Mouse (Mus musculus): ENCODE data around the gene Tead1. TPM values are rescaled to one million over a fixed set of nuclear protein-coding genes. Genes with fewer than 3 reads are reported as not detected.

The Tead1 gene
- polyA plus RNA-seq, 2 experiments, result 0.75 to 1.1 TPM

DNA sequence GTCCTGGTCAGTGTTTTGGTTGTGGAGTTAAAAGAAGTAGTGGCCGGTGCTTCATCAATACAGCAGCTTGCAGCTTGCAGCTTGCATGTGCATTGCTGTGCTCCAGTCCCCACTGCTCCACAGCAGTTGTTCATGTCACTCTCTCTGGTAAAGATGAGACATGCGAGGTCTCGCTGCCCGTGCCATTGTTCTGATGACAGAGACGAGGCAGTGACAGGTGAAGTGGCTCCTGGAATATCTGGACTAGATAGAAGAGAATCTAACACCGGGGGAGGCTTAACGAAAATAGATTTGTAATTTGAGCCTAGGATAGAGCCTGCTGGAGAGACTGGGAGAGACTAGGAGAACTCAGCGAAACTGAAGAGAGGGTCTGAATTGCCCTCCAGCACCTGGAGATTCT is 206.4 kb downstream of the Tead1 start:
- Histone ChIP-seq H3K9ac (replicated peaks) (no peak overlapping the region), H3K4me2 (ENCODE audit: low read depth) (no peak overlapping the region), H3K4me1 (replicated peaks; ENCODE audit: control insufficient read depth in 2 of 2, insufficient read depth in 2 of 2, low read length in 1 of 2) (no peaks in the 10 kb centered on the region), H3K9me3 (ENCODE audit: control insufficient read depth, low read length) (no peaks in the 10 kb centered on the region), H3K27ac (no peak overlapping the region), H3K36me3 (replicated peaks; ENCODE audit: control insufficient read depth, insufficient read depth, low read depth) (no peaks in the 10 kb centered on the region), H3K27me3 (ENCODE audit: control insufficient read depth, insufficient read depth, low read length) (no peaks in the 10 kb centered on the region), H3K4me3 (ENCODE audit: insufficient read depth in 1 of 2, low read depth in 2 of 2, low read length in 2 of 2) (no peak overlapping the region)
- 59% methylated on average over 8 of the region's 8 CpGs for WGBS (ENCODE audit: insufficient replicate concordance)
- no peak for DNase-seq (ENCODE audit: low read depth in 3 of 3, low spot score in 3 of 3)
- ATAC-seq (ENCODE audit: insufficient read depth), result no peak
- TF ChIP-seq EP300 (IDR thresholded peaks at IDR 0.05; ENCODE audit: low read depth) (no peak), CTCF (IDR thresholded peaks at IDR 0.05; ENCODE audit: low read depth) (no peak)

DNA sequence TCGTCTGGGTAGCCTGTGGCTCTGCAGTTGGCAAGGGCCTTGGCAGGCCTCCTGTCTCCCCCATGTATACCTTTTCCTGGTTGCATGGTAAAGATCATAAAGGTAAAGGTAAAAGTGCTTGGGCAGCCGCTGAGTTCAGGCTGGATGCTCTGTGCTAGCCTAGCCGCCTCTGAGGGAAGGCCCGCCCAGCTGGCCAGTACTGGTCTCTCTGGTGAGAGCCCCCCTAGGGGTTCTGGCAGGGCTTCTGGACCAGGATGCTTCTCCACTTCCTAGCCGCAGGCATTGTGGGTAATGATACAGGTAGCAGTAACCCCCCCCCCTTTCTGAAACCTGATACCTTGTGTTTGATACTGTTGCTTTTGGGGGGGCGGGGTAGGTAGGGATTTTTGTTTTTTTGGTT is 212.8 kb downstream of the Tead1 start:
- DNase-seq (ENCODE audit: low read depth in 3 of 3, low spot score in 3 of 3) (no peak), ATAC-seq (ENCODE audit: insufficient read depth) (no peak)
- 68% methylated on average over 6 of the region's 6 CpGs for WGBS (ENCODE audit: insufficient replicate concordance)
- no peak for TF ChIP-seq CTCF (IDR thresholded peaks at IDR 0.05; ENCODE audit: low read depth)
- no peak for TF ChIP-seq EP300 (IDR thresholded peaks at IDR 0.05; ENCODE audit: low read depth)
- Histone ChIP-seq H3K4me3 (ENCODE audit: insufficient read depth in 1 of 2, low read depth in 2 of 2, low read length in 2 of 2) (no peak overlapping the region), H3K4me2 (ENCODE audit: low read depth) (no peak overlapping the region), H3K27me3 (ENCODE audit: control insufficient read depth, insufficient read depth, low read length) (no peaks in the 10 kb centered on the region), H3K36me3 (replicated peaks; ENCODE audit: control insufficient read depth, insufficient read depth, low read depth) (no peaks in the 10 kb centered on the region), H3K9me3 (ENCODE audit: control insufficient read depth, low read length) (no peaks in the 10 kb centered on the region), H3K27ac (no peak overlapping the region), H3K4me1 (replicated peaks; ENCODE audit: control insufficient read depth in 2 of 2, insufficient read depth in 2 of 2, low read length in 1 of 2) (no peaks in the 10 kb centered on the region), H3K9ac (replicated peaks) (no peak overlapping the region)

DNA sequence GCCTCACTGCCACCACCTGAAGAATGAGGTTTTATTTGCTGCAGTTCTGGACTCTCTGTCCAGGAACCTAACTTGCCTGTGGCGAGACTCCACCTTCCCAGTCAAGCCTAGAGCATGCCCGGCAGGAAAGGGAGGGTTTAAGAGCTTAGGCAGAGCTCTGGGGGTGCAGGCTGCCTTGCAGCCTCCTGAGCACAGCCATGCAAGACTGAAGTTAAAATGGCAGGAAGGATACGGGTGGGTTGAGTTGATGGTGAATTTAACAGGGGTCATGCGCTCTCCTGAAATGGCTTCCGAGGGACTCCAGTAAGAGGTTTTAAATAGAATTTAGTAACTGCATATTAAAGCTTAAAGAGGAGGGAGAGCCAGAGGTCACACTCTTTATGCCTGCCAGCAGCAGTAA is 213.5 kb downstream of the Tead1 start:
- H3K4me2 ChIP-seq (ENCODE audit: low read depth), result no peak overlapping the region
- no peaks in the 10 kb centered on the region for H3K9me3 ChIP-seq (ENCODE audit: control insufficient read depth, low read length)
- H3K27me3 ChIP-seq (ENCODE audit: control insufficient read depth, insufficient read depth, low read length), result no peaks in the 10 kb centered on the region
- 62% methylated on average over 5 of the region's 5 CpGs for WGBS (ENCODE audit: insufficient replicate concordance)
- H3K27ac ChIP-seq, result no peak overlapping the region
- H3K4me1 ChIP-seq (replicated peaks; ENCODE audit: control insufficient read depth in 2 of 2, insufficient read depth in 2 of 2, low read length in 1 of 2), result no peaks in the 10 kb centered on the region
- no peak overlapping the region for H3K4me3 ChIP-seq (ENCODE audit: insufficient read depth in 1 of 2, low read depth in 2 of 2, low read length in 2 of 2)
- DNase-seq (ENCODE audit: low read depth in 3 of 3, low spot score in 3 of 3) (no peak), ATAC-seq (ENCODE audit: insufficient read depth) (no peak)
- no peak for TF ChIP-seq EP300 (IDR thresholded peaks at IDR 0.05; ENCODE audit: low read depth)
- no peak for TF ChIP-seq CTCF (IDR thresholded peaks at IDR 0.05; ENCODE audit: low read depth)
- no peaks in the 10 kb centered on the region for H3K36me3 ChIP-seq (replicated peaks; ENCODE audit: control insufficient read depth, insufficient read depth, low read depth)
- no peak overlapping the region for H3K9ac ChIP-seq (replicated peaks)

DNA sequence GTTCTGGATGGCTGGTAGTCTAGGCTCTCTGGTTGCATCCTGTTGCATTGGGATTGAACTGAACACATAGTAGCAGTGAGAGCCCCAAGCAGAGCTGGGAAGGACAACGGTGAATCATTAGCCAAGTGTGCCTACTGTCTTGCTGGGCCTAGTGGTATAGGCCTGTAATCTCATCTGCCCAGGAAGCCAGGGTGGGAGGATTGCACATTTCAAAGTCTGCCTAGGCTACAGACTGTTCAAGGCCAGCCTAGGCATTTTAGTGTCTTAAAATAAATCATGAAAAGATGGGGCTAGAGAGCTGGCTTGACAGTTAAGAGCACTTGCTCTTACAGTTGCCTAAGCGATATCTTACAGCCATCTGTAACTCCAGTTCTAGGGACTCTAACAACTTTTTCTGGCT is 217.2 kb downstream of the Tead1 start:
- H3K9ac ChIP-seq (replicated peaks), result no peak overlapping the region
- H3K9me3 ChIP-seq (ENCODE audit: control insufficient read depth, low read length), result no peaks in the 10 kb centered on the region
- H3K27me3 ChIP-seq (ENCODE audit: control insufficient read depth, insufficient read depth, low read length), result no peaks in the 10 kb centered on the region
- DNase-seq (ENCODE audit: low read depth in 3 of 3, low spot score in 3 of 3) (no peak), ATAC-seq (ENCODE audit: insufficient read depth) (no peak)
- WGBS (ENCODE audit: insufficient replicate concordance), result 67% methylated on average over 2 of the region's 2 CpGs
- H3K36me3 ChIP-seq (replicated peaks; ENCODE audit: control insufficient read depth, insufficient read depth, low read depth), result no peaks in the 10 kb centered on the region
- TF ChIP-seq EP300 (IDR thresholded peaks at IDR 0.05; ENCODE audit: low read depth), result no peak
- TF ChIP-seq CTCF (IDR thresholded peaks at IDR 0.05; ENCODE audit: low read depth), result no peak
- H3K27ac ChIP-seq, result no peak overlapping the region
- H3K4me2 ChIP-seq (ENCODE audit: low read depth), result no peak overlapping the region
- H3K4me3 ChIP-seq (ENCODE audit: insufficient read depth in 1 of 2, low read depth in 2 of 2, low read length in 2 of 2), result no peak overlapping the region
- no peaks in the 10 kb centered on the region for H3K4me1 ChIP-seq (replicated peaks; ENCODE audit: control insufficient read depth in 2 of 2, insufficient read depth in 2 of 2, low read length in 1 of 2)

DNA sequence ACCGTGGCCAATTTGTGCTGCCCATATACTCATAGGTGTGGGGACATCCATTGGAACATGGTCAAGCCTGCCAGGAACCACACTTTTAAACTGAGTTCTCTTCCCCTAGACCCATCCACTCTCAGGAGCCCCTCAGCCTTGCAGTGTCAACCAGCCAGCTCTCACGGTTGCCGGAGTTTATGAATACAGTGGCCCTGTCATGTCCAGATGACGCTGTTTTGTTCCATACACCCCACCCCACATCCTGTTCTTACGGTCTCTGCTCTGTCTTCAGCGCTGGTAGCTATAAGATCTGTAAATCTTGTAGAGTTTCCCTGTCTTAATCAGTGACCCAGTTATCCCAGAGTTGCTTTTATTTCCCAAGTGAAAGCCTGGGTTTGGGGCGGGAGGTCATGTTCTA is 222.6 kb downstream of the Tead1 start:
- no peak for TF ChIP-seq EP300 (IDR thresholded peaks at IDR 0.05; ENCODE audit: low read depth)
- no peak for ATAC-seq (ENCODE audit: insufficient read depth)
- Histone ChIP-seq H3K9me3 (ENCODE audit: control insufficient read depth, low read length) (no peaks in the 10 kb centered on the region), H3K27me3 (ENCODE audit: control insufficient read depth, insufficient read depth, low read length) (no peaks in the 10 kb centered on the region), H3K36me3 (replicated peaks; ENCODE audit: control insufficient read depth, insufficient read depth, low read depth) (no peaks in the 10 kb centered on the region), H3K9ac (replicated peaks) (no peak overlapping the region), H3K27ac (no peak overlapping the region), H3K4me2 (ENCODE audit: low read depth) (no peak overlapping the region), H3K4me3 (ENCODE audit: insufficient read depth in 1 of 2, low read depth in 2 of 2, low read length in 2 of 2) (no peak overlapping the region), H3K4me1 (replicated peaks; ENCODE audit: control insufficient read depth in 2 of 2, insufficient read depth in 2 of 2, low read length in 1 of 2) (no peaks in the 10 kb centered on the region)
- WGBS (ENCODE audit: insufficient replicate concordance), result 67% methylated on average over 7 of the region's 7 CpGs
- DNase-seq (ENCODE audit: low read depth in 3 of 3, low spot score in 3 of 3), result no peak

DNA sequence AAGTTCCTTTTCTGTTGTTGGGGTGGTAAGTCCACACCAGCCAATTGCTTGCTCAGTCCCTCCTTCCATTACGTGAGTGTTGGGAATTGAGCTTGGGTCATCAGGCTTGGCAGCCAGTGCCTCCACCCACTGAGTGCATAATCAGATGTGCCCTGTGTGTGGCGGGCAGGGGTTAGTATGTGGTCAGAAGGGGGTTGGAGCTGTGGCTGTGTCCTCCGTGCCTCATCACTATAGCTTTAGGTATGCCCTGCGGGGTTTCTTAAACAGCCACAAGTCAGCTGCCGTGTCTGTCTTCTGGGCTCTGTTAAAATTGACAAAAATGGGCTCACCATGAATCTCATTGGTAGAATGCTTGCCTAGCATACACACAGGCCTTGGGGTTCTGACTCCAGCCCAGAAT is 227.7 kb downstream of the Tead1 start:
- ATAC-seq (ENCODE audit: insufficient read depth) (no peak), DNase-seq (ENCODE audit: low read depth in 3 of 3, low spot score in 3 of 3) (no peak)
- Histone ChIP-seq H3K27me3 (ENCODE audit: control insufficient read depth, insufficient read depth, low read length) (no peaks in the 10 kb centered on the region), H3K27ac (no peak overlapping the region), H3K4me2 (ENCODE audit: low read depth) (no peak overlapping the region), H3K9me3 (ENCODE audit: control insufficient read depth, low read length) (no peaks in the 10 kb centered on the region), H3K9ac (replicated peaks) (no peak overlapping the region), H3K4me3 (ENCODE audit: insufficient read depth in 1 of 2, low read depth in 2 of 2, low read length in 2 of 2) (no peak overlapping the region), H3K36me3 (replicated peaks; ENCODE audit: control insufficient read depth, insufficient read depth, low read depth) (no peaks in the 10 kb centered on the region), H3K4me1 (replicated peaks; ENCODE audit: control insufficient read depth in 2 of 2, insufficient read depth in 2 of 2, low read length in 1 of 2) (no peaks in the 10 kb centered on the region)
- WGBS (ENCODE audit: insufficient replicate concordance), result 60% methylated on average over 5 of the region's 5 CpGs
- TF ChIP-seq EP300 (IDR thresholded peaks at IDR 0.05; ENCODE audit: low read depth) (no peak), CTCF (IDR thresholded peaks at IDR 0.05; ENCODE audit: low read depth) (no peak)
